Mouse (Mus musculus) left cerebral cortex, postnatal 10 days (tissue): ENCODE data around the gene Lpin3. TPM values are rescaled to one million over a fixed set of nuclear protein-coding genes. Genes with fewer than 3 reads are reported as not detected.
A peak's percentile ranks its signal among the peaks of the same experiment; 100 is the strongest.

Experiments
- DNase-seq, 2 experiments: peaks; one replicate each; pipeline ENCODE4 v3.0.0; 2021 to 2022; ENCODE audit warnings: low spot score in 2 of 2, mixed read lengths in 1 of 2; ENCODE audit errors: extremely low spot score in 1 of 2
- intact Hi-C: fragments of 180-260 bp; cut with DNase I; formaldehyde crosslinking; loops from one replicate; pipeline ENCODE4 v1.15.1; 2025
- total RNA-seq, 2 experiments: library from RNA; stranded (reverse); gene quantifications; 2 replicates each; pipeline ENCODE4 v1.2.3; 2021

Lpin3 gene
- total RNA-seq, 2 experiments from 2014 or later: 0.34 to 0.36 TPM

DNA sequence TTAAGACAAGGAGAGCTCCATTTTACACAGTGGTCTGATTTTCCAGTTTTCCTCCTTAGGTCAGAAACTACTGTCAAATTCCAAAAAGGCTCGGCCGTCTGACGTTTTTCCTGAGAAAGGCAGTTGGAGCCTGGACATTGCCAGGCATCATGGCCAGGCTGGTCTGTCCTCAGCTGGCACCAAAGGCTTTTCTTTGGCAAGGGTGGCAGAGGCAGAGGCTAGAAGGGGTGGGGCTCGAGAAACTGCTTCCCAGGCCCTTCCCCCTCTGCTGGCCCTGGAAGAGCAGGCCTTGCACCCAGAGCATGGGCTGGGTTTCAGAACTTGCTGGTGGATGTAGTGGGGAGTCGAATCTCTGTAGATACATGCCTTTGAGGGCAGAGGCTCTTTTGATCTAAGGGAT is 2.0 kb downstream of the Lpin3 start:
- DNase-seq: no peak
- intact Hi-C loops: loop anchor here (10.0 kb wide), 1 partner anchor 118 kb away; no protein-coding TSS in a partner anchor

DNA sequence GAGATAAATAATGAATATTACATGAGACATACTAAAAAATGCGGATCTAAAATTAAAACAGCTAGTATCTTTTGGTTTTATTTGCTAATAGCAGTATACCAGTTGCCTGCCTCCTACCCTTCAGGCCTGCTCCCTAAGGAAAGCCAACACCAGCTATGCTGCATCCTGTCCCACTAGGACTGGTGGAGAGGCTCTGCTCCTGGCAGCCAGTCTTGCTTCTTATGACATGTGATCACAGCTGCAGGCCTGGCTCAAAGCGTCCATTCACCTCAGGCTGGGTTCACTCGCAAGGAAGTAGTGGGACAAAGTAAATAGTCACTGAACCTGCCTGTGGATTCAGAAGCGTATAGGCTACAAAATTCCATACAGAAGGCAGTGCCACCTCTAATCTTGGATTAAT is 3.4 kb downstream of the Lpin3 start:
- DNase-seq: peak in 1 of 2 experiments; percentile 51
- intact Hi-C loops: loop anchor here (10.0 kb wide), 1 partner anchor 119 kb away; no protein-coding TSS in a partner anchor

DNA sequence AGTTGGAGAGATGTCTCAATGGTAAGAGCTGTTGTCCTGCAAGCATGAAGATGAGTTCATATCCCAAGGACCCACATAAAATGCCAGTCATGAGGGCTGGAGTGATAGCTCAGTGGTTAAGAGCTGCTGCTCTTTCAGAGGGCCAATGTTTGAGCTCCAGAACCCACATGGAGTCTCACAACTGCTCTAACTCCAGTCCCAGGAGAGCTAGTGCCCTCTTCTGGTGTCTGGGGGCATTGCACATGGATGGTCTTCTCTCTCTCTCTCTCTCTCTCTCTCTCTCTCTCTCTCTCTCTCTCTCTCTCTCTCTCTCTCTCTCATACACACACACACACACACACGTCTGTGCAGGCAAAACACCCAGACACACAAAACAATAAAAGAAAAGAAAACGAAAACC is 4.4 kb downstream of the Lpin3 start:
- DNase-seq: peak in 1 of 2 experiments; percentile 50
- intact Hi-C loops: loop anchor here (5.0 to 10.0 kb wide), 2 partner anchors 120 to 283 kb away; no protein-coding TSS in a partner anchor

DNA sequence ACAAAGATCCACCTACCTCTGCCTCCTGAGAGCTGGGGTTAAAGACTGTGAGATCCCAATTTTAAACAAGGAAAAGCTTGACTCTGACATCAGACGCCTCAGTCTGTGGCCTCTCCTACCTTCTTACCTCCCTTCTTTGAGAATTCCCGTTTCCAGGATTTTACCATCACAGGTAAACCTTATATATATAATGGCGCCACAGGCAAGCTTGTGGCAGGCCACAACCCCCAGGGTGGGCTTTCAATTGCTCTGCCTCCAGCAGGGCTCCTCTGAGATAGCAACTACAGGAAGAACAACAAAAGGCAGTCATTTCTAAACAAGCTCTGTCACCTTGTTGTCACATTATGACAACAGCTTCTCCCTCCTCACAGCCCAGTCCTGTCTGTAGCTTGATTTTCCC is 5.8 kb downstream of the Lpin3 start:
- intact Hi-C loops: loop anchor here (5.0 to 10.0 kb wide), 2 partner anchors 121 to 284 kb away; no protein-coding TSS in a partner anchor
- DNase-seq: no peak

DNA sequence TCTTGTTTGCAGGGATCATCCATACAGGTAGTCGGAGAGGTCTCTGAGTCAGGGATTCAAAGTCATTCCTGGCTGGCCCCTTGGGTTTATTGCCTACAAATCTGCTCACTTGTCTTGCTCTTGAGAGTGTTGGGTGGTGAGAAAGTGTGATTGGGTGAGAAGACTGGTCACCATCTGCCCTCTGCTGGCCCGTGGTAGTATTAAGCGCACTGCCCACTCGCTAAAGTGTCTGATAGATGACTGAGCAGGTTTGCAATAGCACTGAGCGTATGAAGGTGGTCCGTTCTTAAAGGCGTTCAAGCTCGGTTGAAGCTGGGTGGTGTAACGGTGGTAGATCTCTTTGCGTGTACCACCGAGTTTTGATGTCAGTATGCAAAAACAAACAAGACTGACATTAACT is 6.8 kb downstream of the Lpin3 start:
- peak; percentile 76 to 80 for DNase-seq
- intact Hi-C loops: loop anchor here (5.0 to 10.0 kb wide), 2 partner anchors 122 to 285 kb away; no protein-coding TSS in a partner anchor

DNA sequence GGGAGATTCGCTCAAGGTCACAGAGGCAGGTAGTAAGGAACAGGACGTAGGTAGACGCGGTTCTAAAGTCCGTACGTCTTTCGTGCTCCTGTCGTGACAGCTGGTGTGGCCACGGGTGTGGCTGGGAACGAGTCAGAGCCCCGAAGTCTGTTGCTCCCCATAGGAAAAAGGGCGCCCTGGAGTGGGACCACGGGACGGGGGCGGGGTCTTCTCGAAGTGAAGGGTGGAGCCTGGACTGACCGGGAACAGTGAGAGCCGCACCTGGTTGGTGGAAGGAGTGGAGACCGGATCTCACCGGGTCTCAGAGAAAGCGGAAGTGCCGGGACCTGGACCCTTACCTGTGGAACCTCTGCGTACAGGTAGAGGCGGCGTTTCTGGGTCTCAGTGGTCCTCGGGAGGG is 7.4 kb downstream of the Lpin3 start:
- intact Hi-C loops: loop anchor here (5.0 to 10.0 kb wide), 2 partner anchors 123 to 286 kb away; no protein-coding TSS in a partner anchor
- DNase-seq: no peak

DNA sequence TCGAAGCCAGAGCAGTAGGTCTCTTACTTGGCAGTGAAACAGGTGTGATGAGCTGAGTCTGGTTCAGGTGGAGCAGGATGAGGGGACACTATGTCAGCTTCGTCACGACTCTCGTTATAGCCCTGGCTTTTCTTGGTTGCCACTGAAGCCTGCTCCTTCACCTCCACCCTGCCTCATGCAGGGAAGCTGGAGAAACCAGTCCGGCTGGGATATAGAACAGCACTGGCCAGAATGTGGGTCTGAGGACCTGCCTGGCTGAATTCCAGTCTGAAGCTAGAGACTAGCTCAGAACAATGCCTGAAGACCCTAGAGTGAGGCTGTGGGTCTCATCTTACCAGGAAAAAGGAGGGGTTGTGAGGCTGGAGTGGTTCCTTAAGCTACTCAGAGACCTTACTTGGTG is 10.6 kb downstream of the Lpin3 start:
- intact Hi-C loops: no loop called here
- DNase-seq: no peak

DNA sequence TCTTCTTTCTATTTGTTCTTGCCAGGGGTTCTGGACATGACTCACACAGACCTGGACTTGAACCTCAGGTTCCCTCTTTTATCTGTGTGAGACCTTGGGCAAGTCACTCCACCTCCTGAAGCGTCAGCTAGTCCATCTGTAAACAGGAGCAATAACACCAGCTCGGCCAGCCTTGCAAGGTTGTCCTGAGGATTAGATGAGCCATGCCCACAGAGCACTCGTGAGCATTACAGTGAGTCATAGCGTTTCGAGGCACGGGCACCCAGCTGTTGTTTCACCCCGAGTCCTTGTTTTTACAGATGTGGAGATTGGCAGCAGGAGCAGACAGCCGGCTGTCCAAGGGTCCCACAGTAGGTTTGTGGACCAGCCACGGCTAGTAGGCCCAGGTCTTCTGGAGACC is 11.2 kb downstream of the Lpin3 start:
- no peak for DNase-seq
- intact Hi-C loops: no loop called here

DNA sequence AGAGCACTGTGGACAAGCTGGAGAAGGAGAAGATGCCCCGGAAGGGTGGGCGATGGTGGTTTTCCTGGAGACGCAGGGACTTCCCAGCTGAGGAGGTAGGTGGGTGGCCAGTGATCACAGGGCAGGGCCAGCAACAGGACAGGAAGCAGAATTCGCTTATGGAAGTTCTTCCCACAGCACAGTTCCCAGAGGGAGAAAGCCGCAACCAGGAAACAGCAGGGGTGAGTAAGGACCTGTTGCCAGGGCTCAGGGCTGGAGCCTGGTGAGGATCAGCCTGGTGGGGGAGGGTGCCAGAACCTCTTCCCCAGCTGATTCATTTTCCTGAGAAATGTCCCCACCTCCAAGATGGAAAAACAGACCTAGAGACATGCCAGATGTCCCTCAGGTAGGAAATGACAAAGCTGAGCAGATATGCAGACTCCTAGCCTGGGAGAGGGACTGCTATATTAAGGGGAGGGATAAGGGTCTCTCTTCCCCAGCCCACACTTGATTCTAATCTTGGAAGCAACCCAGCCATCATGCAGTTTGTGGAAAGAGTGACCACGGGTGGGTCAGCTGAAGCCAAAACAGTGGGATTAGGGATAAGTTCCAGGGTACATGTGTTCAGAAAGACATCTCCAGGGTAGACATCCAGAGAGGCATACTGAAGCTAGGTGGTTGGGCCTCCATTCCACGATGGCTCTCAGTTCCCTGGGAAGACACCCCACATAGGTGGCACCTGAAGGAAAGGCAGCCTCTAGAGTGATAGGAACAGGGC is 21.4 kb downstream of the Lpin3 start:
- no peak for DNase-seq
- intact Hi-C loops: no loop called here

DNA sequence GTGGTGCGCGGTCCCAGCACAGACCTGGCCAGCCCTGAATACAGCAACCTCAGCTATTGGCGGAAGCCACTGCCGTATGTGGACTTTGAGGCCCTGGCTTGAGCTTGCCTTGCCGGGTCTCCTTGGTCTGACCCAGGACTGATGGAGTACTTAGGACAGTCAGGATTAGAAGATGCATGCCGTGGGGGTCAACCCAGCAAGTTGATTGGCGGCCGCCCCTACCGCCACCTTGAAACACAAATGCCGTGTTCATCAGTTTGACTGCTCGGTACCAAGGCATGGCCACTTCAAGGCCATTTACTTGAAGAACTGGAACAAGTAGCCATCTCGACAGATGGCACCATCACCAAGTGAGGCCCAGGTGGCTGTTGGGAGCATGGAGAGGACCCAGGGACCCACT is 24.8 kb downstream of the Lpin3 start:
- DNase-seq: no peak
- intact Hi-C loops: no loop called here

DNA sequence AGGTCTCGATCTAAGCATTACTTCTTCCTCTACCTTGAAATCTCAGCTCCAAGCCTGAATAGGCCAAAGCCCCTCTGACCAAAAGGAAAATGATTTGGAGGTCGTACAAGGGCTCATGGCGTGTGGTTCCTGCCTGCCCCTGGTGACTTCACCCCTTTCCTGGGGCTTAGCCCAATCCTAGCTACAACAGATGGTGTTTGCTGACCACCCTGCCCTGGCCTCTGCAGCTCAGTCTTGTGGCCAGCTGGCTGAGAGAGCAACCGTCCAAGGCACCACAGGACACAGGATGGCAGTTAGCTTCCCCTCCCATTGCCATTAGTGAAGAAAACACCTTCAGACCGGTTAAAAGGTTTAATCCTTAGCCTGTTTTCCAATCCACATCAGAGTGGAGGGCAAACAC is 25.6 kb downstream of the Lpin3 start:
- intact Hi-C loops: no loop called here

DNA sequence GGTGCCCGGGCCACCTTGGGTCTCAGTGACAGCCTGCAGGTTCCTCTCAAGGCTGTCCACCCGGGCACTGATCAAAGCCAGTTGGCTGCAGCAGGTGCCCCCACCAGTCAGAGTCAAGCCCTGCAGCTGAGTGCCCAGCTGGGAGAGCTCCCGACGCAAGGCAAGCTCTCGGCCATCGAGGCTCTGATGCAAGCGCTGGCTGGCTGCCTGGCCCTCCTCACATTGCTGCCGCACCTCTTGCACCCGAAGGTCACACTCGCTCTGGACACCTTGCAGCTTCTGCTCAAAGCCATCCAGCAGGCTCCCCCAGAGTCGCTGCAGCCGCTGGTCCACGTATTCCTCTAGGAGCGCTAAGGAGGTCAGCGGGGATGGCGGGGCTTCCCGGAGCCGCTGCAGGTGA is 28.1 kb downstream of the Lpin3 start:
- intact Hi-C loops: no loop called here
- no peak for DNase-seq

More for the DNA sequence above, 25.6 kb downstream of the Lpin3 start:
- no peak for DNase-seq

DNA sequence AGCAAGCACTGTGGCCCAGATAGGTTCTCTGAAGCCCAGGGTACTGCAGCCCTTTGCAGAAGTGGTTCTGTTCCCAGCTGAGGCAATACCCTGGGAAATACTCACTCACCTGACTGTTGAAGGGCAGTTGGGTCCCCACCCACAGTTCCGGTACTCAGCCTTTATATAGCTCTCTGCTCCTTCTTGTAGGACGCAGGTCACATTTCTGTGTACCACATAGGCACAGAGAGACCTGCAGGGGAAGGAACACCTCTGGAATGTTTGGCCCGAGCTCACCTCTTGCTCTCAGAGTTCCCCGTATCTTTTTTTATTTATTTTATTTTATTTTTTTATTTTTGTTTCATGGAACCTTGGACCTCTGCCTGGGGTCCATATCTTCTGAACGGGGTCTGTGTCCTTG is 30.2 kb downstream of the Lpin3 start:
- no peak for DNase-seq
- intact Hi-C loops: no loop called here

DNA sequence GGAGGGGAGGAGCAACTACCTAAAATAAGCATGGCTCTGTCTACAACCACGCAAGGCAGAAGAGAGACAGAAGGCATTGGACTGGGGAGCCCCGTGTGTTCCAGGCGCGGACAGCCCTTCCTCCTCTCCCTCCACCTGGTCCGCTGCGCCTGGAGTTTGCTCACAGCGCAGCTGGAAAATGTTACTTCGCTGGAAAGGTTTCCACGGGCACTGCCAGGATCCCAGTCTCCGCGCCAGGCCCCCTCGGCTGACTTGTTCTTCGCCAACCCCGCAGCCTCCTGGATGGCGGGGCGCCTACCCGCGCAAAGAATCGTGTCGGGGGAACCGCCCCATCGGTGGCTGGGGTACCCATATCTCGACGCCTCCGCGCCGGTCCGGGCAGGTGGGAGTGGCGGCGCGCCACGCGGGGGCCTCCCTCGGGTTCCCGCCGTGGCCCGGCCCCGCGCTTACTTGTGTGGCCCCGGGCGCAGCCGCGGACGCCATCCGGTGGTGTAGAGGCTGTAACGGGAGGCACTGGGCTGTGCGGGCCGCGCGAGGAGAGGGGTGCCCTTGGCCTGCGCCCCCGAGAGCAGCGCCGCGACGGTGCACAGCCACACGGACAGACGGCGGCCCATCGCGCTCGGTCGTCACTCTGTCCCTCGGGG is 31.2 kb downstream of the Lpin3 start:
- intact Hi-C loops: no loop called here
- no peak for DNase-seq

DNA sequence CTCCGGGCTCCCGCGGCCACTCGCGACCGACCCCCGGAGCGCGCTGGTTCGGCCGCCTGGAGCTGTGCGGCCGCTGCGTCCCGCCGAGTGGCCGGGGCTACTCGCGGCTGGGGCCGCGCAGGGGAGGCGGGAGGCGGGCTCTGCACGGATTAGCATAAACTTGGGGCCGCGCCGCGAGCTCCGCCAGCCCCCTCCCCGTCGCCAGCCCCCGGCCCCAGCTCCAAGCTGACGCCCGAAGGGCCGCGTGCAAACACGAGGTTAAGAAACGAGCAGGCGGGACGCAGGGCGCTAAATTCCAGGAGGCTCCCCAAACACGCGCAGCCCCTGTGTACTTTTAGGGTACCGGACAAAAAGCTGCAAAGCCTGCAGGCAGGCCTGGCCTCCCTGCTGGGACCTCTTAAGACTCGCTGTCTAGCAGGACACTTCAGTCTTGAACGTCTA is 31.8 kb downstream of the Lpin3 start, which contains the start of gene Emilin3:
Gene Emilin3, minus strand, starts transcription at position 98 of the 441 bp plus-strand sequence.
- intact Hi-C loops: no loop called here
- no peak for DNase-seq

DNA sequence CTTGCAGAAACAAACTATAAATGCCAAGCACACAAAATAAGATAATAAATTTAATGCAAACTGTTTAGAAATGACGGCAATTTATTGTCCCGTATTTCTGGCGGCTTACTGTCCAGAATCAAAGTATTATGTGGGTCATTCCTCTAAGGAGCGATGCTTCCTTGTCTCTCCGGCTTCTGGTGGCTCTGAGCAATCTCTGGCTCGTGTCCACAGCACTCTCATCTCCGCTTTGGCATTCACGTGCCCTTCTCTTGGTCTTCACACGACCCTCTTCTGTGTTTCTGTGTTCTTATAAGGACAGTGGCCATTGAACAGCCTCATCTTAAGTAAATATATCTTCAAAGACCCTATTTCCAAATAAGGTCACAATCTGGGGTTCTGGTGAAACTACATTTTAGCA is 34.2 kb downstream of the Lpin3 start:
- intact Hi-C loops: no loop called here
- no peak for DNase-seq

DNA sequence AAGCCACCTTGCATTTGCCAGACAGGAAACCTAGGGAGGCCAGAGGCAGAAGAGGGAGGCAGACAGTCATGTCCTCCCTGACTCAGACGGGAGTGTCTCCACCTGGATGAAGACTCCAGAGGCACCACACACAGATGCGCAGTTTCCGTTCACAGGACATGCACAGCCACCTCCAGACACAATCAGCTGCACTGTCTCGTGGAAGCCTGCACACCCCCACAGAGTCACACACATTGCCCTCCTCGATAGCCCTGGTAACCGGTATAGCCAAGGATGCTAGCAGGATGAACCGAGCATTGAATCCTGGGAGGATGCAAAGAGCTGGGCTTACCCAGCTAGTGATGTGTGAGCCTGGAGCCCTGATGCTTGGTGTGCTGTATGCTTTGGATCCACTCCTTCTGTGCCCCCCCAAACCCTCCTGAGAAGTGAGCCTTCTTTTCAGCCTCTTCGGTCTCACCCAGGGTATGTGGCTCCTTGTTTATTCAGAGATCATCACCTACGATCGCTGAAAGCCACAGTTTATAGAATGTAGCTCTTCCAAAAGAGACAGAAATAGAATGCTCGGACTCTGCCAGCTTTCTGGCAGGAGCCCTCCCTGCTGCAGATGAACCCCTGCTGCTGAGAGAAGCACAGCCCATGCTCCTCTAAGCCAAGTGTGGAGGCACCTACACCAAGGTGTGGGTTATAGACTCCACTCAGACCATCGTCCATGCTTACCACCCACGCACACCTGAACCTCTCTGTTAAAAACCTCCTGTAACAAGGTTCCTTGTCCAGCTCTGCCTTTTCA is 35.5 kb downstream of the Lpin3 start:
- no peak for DNase-seq
- intact Hi-C loops: no loop called here

DNA sequence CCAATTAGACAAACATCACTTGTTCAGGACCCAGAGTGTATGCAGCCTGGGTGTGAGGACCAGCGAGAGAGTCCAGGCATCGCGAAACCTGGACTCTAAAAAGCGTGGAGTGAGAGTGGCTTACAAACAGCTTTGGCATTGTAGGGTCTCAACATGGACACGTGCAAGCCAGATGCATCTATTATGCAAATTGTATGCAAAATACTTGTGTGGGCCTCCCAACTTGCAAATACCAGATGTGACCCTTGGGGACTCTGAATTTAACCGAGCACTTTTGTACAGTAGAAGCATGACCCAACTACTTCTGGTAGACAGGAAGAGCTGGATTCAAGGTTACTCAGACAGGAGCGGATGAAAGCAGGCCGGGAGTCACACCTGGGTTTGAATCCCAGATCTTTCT is 36.2 kb downstream of the Lpin3 start:
- no peak for DNase-seq
- intact Hi-C loops: no loop called here

DNA sequence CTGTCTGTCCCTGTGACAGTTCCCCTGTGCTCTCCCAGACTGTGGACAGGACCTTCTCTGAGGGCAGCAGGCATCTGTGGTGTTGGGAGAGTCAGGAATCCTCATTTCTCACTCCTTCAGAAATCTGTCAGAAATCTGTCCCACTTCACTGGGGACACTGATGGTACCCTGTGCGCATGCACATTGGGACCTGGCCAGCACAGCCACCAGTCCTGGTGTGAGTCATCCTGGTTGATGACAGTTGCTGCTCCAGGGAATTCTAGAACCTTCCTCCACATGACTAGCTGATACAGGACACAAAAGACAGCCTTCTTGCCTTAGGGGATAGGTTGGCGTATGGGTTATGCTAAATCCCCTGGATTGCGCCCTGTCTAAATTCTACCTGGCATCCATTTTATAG is 36.8 kb downstream of the Lpin3 start:
- DNase-seq: no peak
- intact Hi-C loops: no loop called here
